In genomic region chr4:135235546-135235945, GRCm38 (mm10) we compare ENCODE assay signal across 13 mouse cellular contexts. TPM values are rescaled to one million over a fixed set of nuclear protein-coding genes. Genes with fewer than 3 reads are reported as not detected.
DNase-seq lines count a peak whose midpoint lies in the region; ATAC-seq and TF ChIP-seq lines count a peak whose summit lies in the region.
"Had no signal": no experiment of that assay in that cellular context is flagged by ENCODE, and none has a peak within 500 bp of the region (broad histone marks: within the 10 kb centered on the region; RNA-seq: fewer than 3 reads in every experiment).

No protein-coding gene starts in this region.

- H3K4me3 ChIP-seq in forebrain, postnatal 0 days (ENCODE audit: low read depth, low read length): no peak overlapping the region
- no peak overlapping the region for H3K4me3 ChIP-seq in forebrain, embryonic 16.5 days (replicated peaks; ENCODE audit: low read length)
- no peak overlapping the region for H3K4me3 ChIP-seq in intestine, embryonic 16.5 days (ENCODE audit: low read length)
- no peak overlapping the region for H3K4me3 ChIP-seq in intestine, postnatal 0 days (ENCODE audit: low read depth, low read length)
- H3K4me3 ChIP-seq in midbrain, embryonic 13.5 days (replicated peaks): no peak overlapping the region
- no peak overlapping the region for H3K4me3 ChIP-seq in midbrain, embryonic 11.5 days (ENCODE audit: low read depth, low read length)
- no peak overlapping the region for H3K4me3 ChIP-seq in myocyte
- H3K4me3 ChIP-seq: hindbrain, embryonic 12.5 days; left cerebral cortex, adult 2 months had no signal

- TF ChIP-seq POLR2A in myocyte (IDR thresholded peaks at IDR 0.05; ENCODE audit: insufficient read length, low read depth): no peak

- H3K4me2 ChIP-seq in forebrain, postnatal 0 days (ENCODE audit: low read depth): no peak overlapping the region
- H3K4me2 ChIP-seq in forebrain, embryonic 16.5 days (ENCODE audit: low read length): no peak overlapping the region
- H3K4me2 ChIP-seq in intestine, embryonic 16.5 days (ENCODE audit: low read depth, low read length): no peak overlapping the region
- no peak overlapping the region for H3K4me2 ChIP-seq in intestine, postnatal 0 days (replicated peaks; ENCODE audit: low read depth)
- no peak overlapping the region for H3K4me2 ChIP-seq in midbrain, embryonic 13.5 days (replicated peaks)
- no peak overlapping the region for H3K4me2 ChIP-seq in midbrain, embryonic 11.5 days
- no peak overlapping the region for H3K4me2 ChIP-seq in myocyte (ENCODE audit: low read depth)
- H3K4me2 ChIP-seq: hindbrain, embryonic 12.5 days had no signal

- H3K9me3 ChIP-seq in forebrain, postnatal 0 days (ENCODE audit: low read length): no peaks in the 10 kb centered on the region
- no peaks in the 10 kb centered on the region for H3K9me3 ChIP-seq in forebrain, embryonic 16.5 days (ENCODE audit: control insufficient read depth, low read length)
- H3K9me3 ChIP-seq in intestine, embryonic 16.5 days (ENCODE audit: control insufficient read depth, low read length): no peaks in the 10 kb centered on the region
- no peaks in the 10 kb centered on the region for H3K9me3 ChIP-seq in intestine, postnatal 0 days (ENCODE audit: control insufficient read depth)
- no peaks in the 10 kb centered on the region for H3K9me3 ChIP-seq in midbrain, embryonic 13.5 days
- no peaks in the 10 kb centered on the region for H3K9me3 ChIP-seq in midbrain, embryonic 11.5 days (ENCODE audit: control insufficient read depth, low read length)
- H3K9me3 ChIP-seq: hindbrain, embryonic 12.5 days had no signal

- 59% methylated on average over 8 of the region's 8 CpGs for WGBS in forebrain, postnatal 0 days
- WGBS in forebrain, embryonic 16.5 days: 56% methylated on average over 8 of the region's 8 CpGs
- WGBS in intestine, embryonic 16.5 days: 67% methylated on average over 8 of the region's 8 CpGs
- 57% methylated on average over 8 of the region's 8 CpGs for WGBS in intestine, postnatal 0 days
- WGBS in midbrain, embryonic 13.5 days: 71% methylated on average over 8 of the region's 8 CpGs
- 85% methylated on average over 8 of the region's 8 CpGs for WGBS in midbrain, embryonic 11.5 days

- H3K9ac ChIP-seq in forebrain, postnatal 0 days: no peak overlapping the region
- no peak overlapping the region for H3K9ac ChIP-seq in forebrain, embryonic 16.5 days (replicated peaks; ENCODE audit: low read depth, low read length)
- H3K9ac ChIP-seq in intestine, embryonic 16.5 days (ENCODE audit: low read depth, low read length): no peak overlapping the region
- no peak overlapping the region for H3K9ac ChIP-seq in intestine, postnatal 0 days (ENCODE audit: low read depth, low read length)
- no peak overlapping the region for H3K9ac ChIP-seq in midbrain, embryonic 13.5 days (replicated peaks)
- no peak overlapping the region for H3K9ac ChIP-seq in midbrain, embryonic 11.5 days (ENCODE audit: low read length)
- H3K9ac ChIP-seq: hindbrain, embryonic 12.5 days had no signal

- peaks cover 96% of the 10 kb centered on the region for H3K79me2 ChIP-seq in myocyte (ENCODE audit: control insufficient read depth, insufficient read depth)

- no peak overlapping the region for H3ac ChIP-seq in myocyte (ENCODE audit: control insufficient read depth, insufficient read length)

- DNase-seq in forebrain, postnatal 0 days: no peak
- DNase-seq in midbrain, embryonic 11.5 days (ENCODE audit: low spot score, missing footprints): no peak
- DNase-seq in natural killer cell, adult 2 months (ENCODE audit: low spot score in 2 of 2): no peak
- DNase-seq: kidney, adult 11 months; right cerebral cortex, postnatal 25 days; thymus, adult 2 months had no signal

- TF ChIP-seq CTCF in forebrain, postnatal 0 days (IDR thresholded peaks at IDR 0.05; ENCODE audit: low read depth): no peak
- TF ChIP-seq CTCF in intestine, postnatal 0 days (IDR thresholded peaks at IDR 0.05; ENCODE audit: low read depth): no peak

- H3K4me1 ChIP-seq in forebrain, postnatal 0 days (ENCODE audit: insufficient read depth): no peaks in the 10 kb centered on the region; the same call in 1 of the 2 replicates
- H3K4me1 ChIP-seq in forebrain, embryonic 16.5 days (replicated peaks; ENCODE audit: control insufficient read depth, insufficient read depth, low read length): peaks cover 23% of the 10 kb centered on the region
- H3K4me1 ChIP-seq in intestine, embryonic 16.5 days (ENCODE audit: control insufficient read depth, insufficient read depth, low read length): peaks cover 24% of the 10 kb centered on the region
- H3K4me1 ChIP-seq in intestine, postnatal 0 days (replicated peaks; ENCODE audit: control insufficient read depth, insufficient read depth, low read length): 0 out of 2 replicates have a peak, but pooled peaks cover 4% of the 10 kb centered on the region
- peaks cover 32% of the 10 kb centered on the region for H3K4me1 ChIP-seq in midbrain, embryonic 13.5 days (replicated peaks)
- H3K4me1 ChIP-seq in midbrain, embryonic 11.5 days (ENCODE audit: control insufficient read depth, insufficient read depth, low read length): no peaks in the 10 kb centered on the region

- ATAC-seq in forebrain, postnatal 0 days: peak; percentile 77
- ATAC-seq in forebrain, embryonic 16.5 days: no peak
- ATAC-seq in intestine, embryonic 16.5 days: 0 out of 2 replicates have a peak, but pooled peaks have one; percentile 23
- ATAC-seq in intestine, postnatal 0 days: no peak
- ATAC-seq in midbrain, embryonic 13.5 days: no peak
- ATAC-seq in midbrain, embryonic 11.5 days (ENCODE audit: low FRiP score): no peak

- no peak overlapping the region for H3K27ac ChIP-seq in forebrain, postnatal 0 days (ENCODE audit: low read depth, low read length)
- no peak overlapping the region for H3K27ac ChIP-seq in forebrain, embryonic 16.5 days (ENCODE audit: low read length)
- H3K27ac ChIP-seq in intestine, embryonic 16.5 days (ENCODE audit: low read length): no peak overlapping the region
- H3K27ac ChIP-seq in intestine, postnatal 0 days (ENCODE audit: low read depth, low read length): no peak overlapping the region
- peak overlapping the region; percentile 30; the same call in 1 of the 2 replicates for H3K27ac ChIP-seq in midbrain, embryonic 13.5 days
- H3K27ac ChIP-seq in midbrain, embryonic 11.5 days (ENCODE audit: low read depth, low read length): no peak overlapping the region
- H3K27ac ChIP-seq: hindbrain, embryonic 12.5 days; left cerebral cortex, adult 2 months had no signal

- H3K27me3 ChIP-seq in forebrain, postnatal 0 days (ENCODE audit: insufficient read depth, low read length): no peaks in the 10 kb centered on the region
- no peaks in the 10 kb centered on the region for H3K27me3 ChIP-seq in forebrain, embryonic 16.5 days (replicated peaks; ENCODE audit: control insufficient read depth, insufficient read depth, low read length)
- H3K27me3 ChIP-seq in intestine, embryonic 16.5 days (replicated peaks; ENCODE audit: control insufficient read depth, insufficient read depth, low read length): no peaks in the 10 kb centered on the region
- no peaks in the 10 kb centered on the region for H3K27me3 ChIP-seq in intestine, postnatal 0 days (replicated peaks; ENCODE audit: control insufficient read depth, insufficient read depth, low read length)
- H3K27me3 ChIP-seq in midbrain, embryonic 13.5 days: no peaks in the 10 kb centered on the region
- no peaks in the 10 kb centered on the region for H3K27me3 ChIP-seq in midbrain, embryonic 11.5 days (ENCODE audit: control insufficient read depth, insufficient read depth, low read length)
- H3K27me3 ChIP-seq in myocyte (ENCODE audit: control insufficient read depth, insufficient read depth, insufficient read length): no peaks in the 10 kb centered on the region
- H3K27me3 ChIP-seq: hindbrain, embryonic 12.5 days had no signal

- H3K36me3 ChIP-seq in forebrain, postnatal 0 days (ENCODE audit: insufficient read depth): no peaks in the 10 kb centered on the region
- no peaks in the 10 kb centered on the region for H3K36me3 ChIP-seq in forebrain, embryonic 16.5 days (ENCODE audit: control insufficient read depth, insufficient read depth)
- 0 out of 2 replicates have a peak, but pooled peaks cover 2% of the 10 kb centered on the region for H3K36me3 ChIP-seq in intestine, embryonic 16.5 days (ENCODE audit: control insufficient read depth, insufficient read depth, low read length)
- peaks cover 20% of the 10 kb centered on the region for H3K36me3 ChIP-seq in intestine, postnatal 0 days (ENCODE audit: control insufficient read depth, insufficient read depth)
- H3K36me3 ChIP-seq in midbrain, embryonic 13.5 days: peaks cover 5% of the 10 kb centered on the region; the same call in 1 of the 2 replicates
- H3K36me3 ChIP-seq in midbrain, embryonic 11.5 days (ENCODE audit: control insufficient read depth, insufficient read depth, low read length): peaks cover 3% of the 10 kb centered on the region; the same call in 1 of the 2 replicates
- H3K36me3 ChIP-seq in myocyte (ENCODE audit: control insufficient read depth, insufficient read depth): peaks cover 25% of the 10 kb centered on the region

TF ChIP-seq in myocyte, 11 proteins besides CTCF, POLR2A, EP300 and RAD21:
- no peak for TF ChIP-seq MYOD1 (IDR thresholded peaks at IDR 0.05; ENCODE audit: control insufficient read depth in 1 of 3, insufficient read length in 2 of 3, low read depth in 2 of 3)
- TF ChIP-seq MYOG (IDR thresholded peaks at IDR 0.05; ENCODE audit: control insufficient read depth in 1 of 3, insufficient read depth in 1 of 3, insufficient read length in 2 of 3, low read depth in 2 of 3): no peak
- peak; percentile 28 for TF ChIP-seq POLR2AphosphoS2 (IDR thresholded peaks at IDR 0.05; ENCODE audit: insufficient read length, low read depth)
- no peak for TF ChIP-seq TCF3 (IDR thresholded peaks at IDR 0.05; ENCODE audit: insufficient read length, low read depth)

RNA-seq across cellular contexts. Expression of gene Clic4, which starts 37.1 kb away (rescaled TPM):
- 44.0 and 65.2 TPM in 2 replicates for total RNA-seq in forebrain, postnatal 0 days (2014; rRNA removed)
- 34.5 and 41.5 TPM in 2 replicates for polyA plus RNA-seq in forebrain, postnatal 0 days (2015; fragmentation: Nextera tagmentation; extraction: Ambion mirVana)
- polyA plus RNA-seq in forebrain, embryonic 16.5 days (2015; fragmentation: Nextera tagmentation; extraction: Ambion mirVana): 97.8 and 125 TPM in 2 replicates
- polyA plus RNA-seq in intestine, embryonic 16.5 days (2015; fragmentation: Nextera tagmentation; extraction: Ambion mirVana): 107 and 109 TPM in 2 replicates
- polyA plus RNA-seq in intestine, postnatal 0 days (2015; fragmentation: Nextera tagmentation; extraction: Ambion mirVana): 66.9 and 67.9 TPM in 2 replicates
- polyA plus RNA-seq in midbrain, embryonic 13.5 days (2015; fragmentation: Nextera tagmentation; extraction: Ambion mirVana): 95.1 and 108 TPM in 2 replicates
- 168 and 173 TPM in 2 replicates for polyA plus RNA-seq in midbrain, embryonic 11.5 days (2014; fragmentation: Nextera tagmentation; extraction: Ambion mirVana)
- polyA plus RNA-seq in myocyte (2012; fragmentation: generic; extraction: Trizol): 250 TPM

Comparison
In these comparisons a context has a peak if more than half of its experiments do, and no peak if none do; other contexts are left out.
1. ATAC-seq: peak in forebrain, postnatal 0 days (single experiment) and intestine, embryonic 16.5 days (single experiment); none in forebrain, embryonic 16.5 days (single experiment), intestine, postnatal 0 days (single experiment), midbrain, embryonic 13.5 days (single experiment) and midbrain, embryonic 11.5 days (single experiment).